Mouse (Mus musculus) C2C12 (cell line): ENCODE data around the gene Mtx1.

Experiments
- CEBPB ChIP-seq: IDR thresholded peaks from one replicate; pipeline ENCODE4 v1.6.1; 2011; ENCODE audit warnings: low read depth, mild to moderate bottlenecking, control low read depth, moderate library complexity
- CTCF ChIP-seq: IDR thresholded peaks from one replicate; pipeline ENCODE4 v1.5.1; 2011; ENCODE audit not compliant: control insufficient read depth, insufficient read depth, insufficient read length
- MYOD1 ChIP-seq: IDR thresholded peaks from one replicate; pipeline ENCODE4 v1.6.1; 2011; ENCODE audit warnings: low read depth; ENCODE audit not compliant: control insufficient read depth, insufficient read length
- USF1 ChIP-seq: IDR thresholded peaks from one replicate; pipeline ENCODE4 v1.6.1; 2011; ENCODE audit warnings: low read depth, mild to moderate bottlenecking, control low read depth, moderate library complexity

DNA sequence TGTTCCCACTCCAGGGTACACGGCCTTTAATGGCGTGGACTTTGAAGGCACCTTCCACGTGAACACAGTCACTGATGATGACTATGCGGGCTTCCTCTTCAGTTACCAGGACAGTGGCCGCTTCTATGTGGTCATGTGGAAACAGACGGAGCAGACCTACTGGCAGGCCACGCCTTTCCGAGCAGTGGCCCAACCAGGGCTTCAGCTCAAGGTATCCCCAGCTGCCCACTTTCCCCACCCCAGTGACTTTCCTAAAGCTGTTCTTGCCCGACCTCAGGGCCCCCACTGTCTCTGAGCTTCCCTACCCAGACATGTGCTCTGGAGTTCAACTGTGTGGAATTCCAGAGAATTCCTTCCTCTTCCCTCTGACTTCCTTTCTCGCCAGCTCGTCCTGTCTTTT, 2.1 kb downstream of the Mtx1 start:
- no peak for TF ChIP-seq MYOD1
- no peak for TF ChIP-seq CTCF
- no peak for TF ChIP-seq CEBPB
- no peak for TF ChIP-seq USF1
